Mouse (Mus musculus) heart, postnatal 36 days (tissue): Measurements from ENCODE around the gene Rabl6. TPM values are rescaled to one million over a fixed set of nuclear protein-coding genes. Genes with fewer than 3 reads are reported as not detected.

Experiments
- DNase-seq, 2 experiments: peaks; one replicate each; pipeline ENCODE4 v3.0.0; 2021 to 2022
- intact Hi-C: fragments of 180-260 bp; cut with DNase I; formaldehyde crosslinking; loops from one replicate; pipeline ENCODE4 v1.15.1; 2025
- total RNA-seq, 2 experiments: library from RNA; stranded (reverse); gene quantifications; 2 replicates each; pipeline ENCODE4 v1.2.3; 2021

Gene Rabl6
- total RNA-seq, 2 experiments from 2014 or later: 60.9 to 62.5 TPM

- no peak for DNase-seq
Measured at GRCm38 (mm10) chr2:25549021-25549991, 59.0 kb downstream of the Rabl6 start.

GRCm38 (mm10) chr2:25546811-25547491 lies 61.4 kb downstream of the Rabl6 start, which contains the start of gene Traf2:
Gene Traf2, minus strand, starts transcription at chr2:25546940.
- intact Hi-C loops: no loop called here
- DNase-seq: peak; percentile 97 to 99

More at GRCm38 (mm10) chr2:25549021-25549991, 59.0 kb downstream of the Rabl6 start:
- intact Hi-C loops: no loop called here

- DNase-seq: no peak
- intact Hi-C loops: no loop called here
Measured at GRCm38 (mm10) chr2:25545996-25546810, 62.1 kb downstream of the Rabl6 start.

- intact Hi-C loops: no loop called here
- no peak for DNase-seq
Measured at GRCm38 (mm10) chr2:25541644-25542367, 66.5 kb downstream of the Rabl6 start.

GRCm38 (mm10) chr2:25540541-25540948 lies 67.8 kb downstream of the Rabl6 start:
- intact Hi-C loops: no loop called here
- no peak for DNase-seq

GRCm38 (mm10) chr2:25536531-25536930 lies 71.8 kb downstream of the Rabl6 start:
- DNase-seq: no peak
- intact Hi-C loops: no loop called here

- intact Hi-C loops: no loop called here
- no peak for DNase-seq
Measured at GRCm38 (mm10) chr2:25534866-25535182, 73.5 kb downstream of the Rabl6 start.

GRCm38 (mm10) chr2:25534178-25534865 lies 74.0 kb downstream of the Rabl6 start:
- intact Hi-C loops: no loop called here
- DNase-seq: peak; percentile 81 to 83

GRCm38 (mm10) chr2:25533707-25534106 lies 74.6 kb downstream of the Rabl6 start:
- no peak for DNase-seq
- intact Hi-C loops: no loop called here

Other genes starting within 250 kb of the Rabl6 start
- 1 to 10 TPM; 6.7 to 8.6 TPM for gene Uap1l1, start 242.8 kb downstream of the Rabl6 start, total RNA-seq
- under 1 TPM; 0.46 to 0.56 TPM for gene Sapcd2, start 236.2 kb downstream of the Rabl6 start, total RNA-seq
- 10 to 100 TPM; 14.5 to 15.4 TPM for gene Entpd2, start 212.6 kb downstream of the Rabl6 start, total RNA-seq
- gene Npdc1, start 209.2 kb downstream of the Rabl6 start, total RNA-seq: 10 to 100 TPM; 27.3 to 27.8 TPM
- under 1 TPM; 0.27 to 0.36 TPM for gene Fut7, start 185.3 kb downstream of the Rabl6 start, total RNA-seq
- gene Abca2, start 179.8 kb downstream of the Rabl6 start, total RNA-seq: 10 to 100 TPM; 35.5 to 39.9 TPM
- 1 to 10 TPM; 1.2 to 1.6 TPM for gene Clic3, start 151.7 kb downstream of the Rabl6 start, total RNA-seq
- gene Paxx, start 147.4 kb downstream of the Rabl6 start, total RNA-seq: 10 to 100 TPM; 23.0 to 23.4 TPM
- 100 to 1,000 TPM; 189 to 202 TPM for gene Ptgds, start 138.5 kb downstream of the Rabl6 start, total RNA-seq
- gene Lcn12, start 114.6 kb downstream of the Rabl6 start, total RNA-seq: not detected
- gene Fbxw5, start 107.8 kb downstream of the Rabl6 start, total RNA-seq: 10 to 100 TPM; 82.7 to 92.8 TPM
- gene C8g, start 106.8 kb downstream of the Rabl6 start, total RNA-seq: 1 to 10 TPM; 1.5 to 1.6 TPM
- 10 to 100 TPM; 14.3 to 14.6 TPM for gene Traf2, start 61.6 kb downstream of the Rabl6 start, total RNA-seq
- gene Edf1, start 50.7 kb downstream of the Rabl6 start, total RNA-seq: 100 to 1,000 TPM; 215 to 227 TPM
- gene Mamdc4, start 33.7 kb downstream of the Rabl6 start, total RNA-seq: 1 to 10 TPM in 1 of 2 experiments, under 1 TPM in 1; 0.65 to 2.5 TPM
- gene Phpt1, start 33.3 kb downstream of the Rabl6 start, total RNA-seq: 10 to 100 TPM; 64.1 to 67.4 TPM
- gene Ajm1, start 26.8 kb downstream of the Rabl6 start, total RNA-seq: under 1 TPM; 0.08 TPM
- gene Ccdc183, start 9.2 kb upstream of the Rabl6 start, total RNA-seq: not detected
- 10 to 100 TPM; 24.1 to 29.5 TPM for gene Tmem141, start 13.5 kb upstream of the Rabl6 start, total RNA-seq
- 1 to 10 TPM; 5.2 to 7.5 TPM for gene Fcna, start 19.5 kb upstream of the Rabl6 start, total RNA-seq
- gene Lcn8, start 44.6 kb upstream of the Rabl6 start, total RNA-seq: under 1 TPM in 1 of 2 experiments, not detected in 1; 0.73 TPM
- gene Lcn5, start 49.4 kb upstream of the Rabl6 start, total RNA-seq: not detected
- gene Lcn6, start 68.3 kb upstream of the Rabl6 start, total RNA-seq: not detected
- not detected for gene Lcn10, start 74.2 kb upstream of the Rabl6 start, total RNA-seq
- not detected for gene Obp2a, start 91.5 kb upstream of the Rabl6 start, total RNA-seq
- 10 to 100 TPM; 12.2 to 13.4 TPM for gene Bmyc, start 98.2 kb upstream of the Rabl6 start, total RNA-seq
- not detected for gene Obp2b, start 128.5 kb upstream of the Rabl6 start, total RNA-seq
- not detected for gene Lcn3, start 157.0 kb upstream of the Rabl6 start, total RNA-seq
- gene Lcn11, start 168.5 kb upstream of the Rabl6 start, total RNA-seq: not detected
- not detected for gene Gm13539, start 173.7 kb upstream of the Rabl6 start, total RNA-seq
- not detected for gene Glt6d1, start 207.3 kb upstream of the Rabl6 start, total RNA-seq
- not detected for gene Lcn9, start 214.6 kb upstream of the Rabl6 start, total RNA-seq
- not detected for gene Sohlh1, start 238.7 kb upstream of the Rabl6 start, total RNA-seq